Mouse (Mus musculus) v-Abl transformed pro-B cells (cell line): ENCODE results near the gene Ddx55.

ENCODE experiments used
- in situ Hi-C, 2 experiments: fragments of 400-800 bp; cut with MboI; formaldehyde crosslinking; loops; one replicate each; pipeline ENCODE4 v1.15.1; 2025; ENCODE audit not compliant: unreplicated experiment in 2 of 2

The Ddx55 gene

DNA sequence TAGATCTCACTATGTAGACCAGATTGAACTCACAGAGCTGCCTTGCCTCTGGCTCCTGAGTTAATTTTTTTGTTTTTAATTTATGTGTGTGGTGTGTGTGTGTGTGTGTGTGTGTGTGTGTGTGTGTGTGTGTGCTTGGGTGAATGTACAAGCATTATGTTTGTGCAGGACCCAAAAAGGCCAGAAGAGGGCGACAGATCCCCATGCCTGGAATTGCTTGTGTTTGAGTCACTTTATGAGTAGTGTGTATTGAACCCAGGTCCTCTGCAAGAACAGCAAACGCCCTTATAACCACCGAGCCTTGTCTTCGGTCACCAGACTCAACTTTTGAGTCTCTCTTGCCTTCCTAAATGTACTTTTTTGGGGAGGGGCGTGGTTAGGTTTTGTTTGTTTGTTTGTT is 49.7 kb downstream of the Ddx55 start:
- in situ Hi-C loops = no loop called here

DNA sequence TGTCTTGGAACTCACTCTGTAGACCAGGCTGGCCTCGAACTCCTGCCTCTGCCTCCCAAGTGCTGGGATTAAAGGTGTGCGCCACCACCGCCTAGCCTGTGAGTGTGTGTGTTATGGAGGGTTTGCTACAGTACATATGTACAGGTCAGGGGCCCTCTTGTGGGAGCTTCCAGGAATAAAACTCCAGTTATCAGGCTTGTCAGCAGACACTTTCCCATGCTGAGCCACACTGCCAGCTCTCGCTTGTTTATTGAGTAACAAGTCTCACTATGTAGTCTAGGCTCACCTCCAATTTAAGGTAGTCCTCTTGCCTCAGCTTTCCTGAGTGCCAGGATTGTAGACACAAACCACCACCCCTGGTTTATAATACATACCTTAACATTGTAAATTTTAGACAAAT is 51.6 kb downstream of the Ddx55 start:
- in situ Hi-C loops = no loop called here

DNA sequence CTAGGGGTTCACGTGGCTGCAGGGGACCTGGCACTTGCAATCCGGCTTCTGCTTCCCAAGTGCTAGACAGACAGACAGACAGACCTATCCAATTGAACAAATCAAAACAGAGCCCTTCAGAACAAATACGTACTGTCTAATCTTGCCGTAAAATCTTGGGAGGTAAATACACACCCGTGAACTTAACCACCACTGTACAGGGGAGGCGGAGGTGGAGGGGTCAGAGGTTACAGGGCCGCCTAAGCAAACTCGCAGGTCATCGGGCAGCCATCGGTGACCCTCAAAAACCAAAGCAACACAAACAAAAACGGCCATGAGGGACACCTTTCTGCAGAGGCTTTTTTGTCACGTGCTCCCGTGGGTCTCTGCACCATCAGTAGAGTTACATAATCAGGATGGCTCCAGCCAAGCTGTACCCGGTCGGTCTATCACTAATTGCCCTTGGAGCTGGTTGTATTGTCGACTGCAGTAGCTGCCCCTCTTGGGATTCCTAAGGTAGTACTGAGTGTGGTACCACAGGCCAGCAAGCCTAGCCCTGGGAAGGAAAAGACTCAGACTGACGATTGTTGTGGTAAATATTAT is 52.5 kb downstream of the Ddx55 start:
- in situ Hi-C loops = no loop called here

DNA sequence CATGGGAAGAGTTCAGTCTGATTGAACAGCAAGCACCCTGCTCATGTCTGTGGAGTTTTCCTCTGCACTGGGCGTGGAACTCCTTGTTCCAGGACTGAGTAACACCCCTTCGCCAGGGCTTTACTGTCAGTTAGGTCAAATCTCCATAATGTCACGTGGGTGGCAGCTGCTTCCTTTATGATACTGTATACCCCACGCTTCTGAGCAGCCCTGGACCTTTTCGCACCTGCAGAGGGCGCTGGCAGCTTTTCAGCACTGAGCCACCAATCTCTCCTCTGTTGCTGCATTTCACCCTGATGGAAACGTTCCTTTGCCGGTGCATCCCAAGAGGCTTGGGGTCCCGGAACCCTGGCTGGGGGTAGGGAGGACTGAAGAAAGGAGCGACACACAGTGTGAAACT is 58.3 kb downstream of the Ddx55 start:
- in situ Hi-C loops = no loop called here

DNA sequence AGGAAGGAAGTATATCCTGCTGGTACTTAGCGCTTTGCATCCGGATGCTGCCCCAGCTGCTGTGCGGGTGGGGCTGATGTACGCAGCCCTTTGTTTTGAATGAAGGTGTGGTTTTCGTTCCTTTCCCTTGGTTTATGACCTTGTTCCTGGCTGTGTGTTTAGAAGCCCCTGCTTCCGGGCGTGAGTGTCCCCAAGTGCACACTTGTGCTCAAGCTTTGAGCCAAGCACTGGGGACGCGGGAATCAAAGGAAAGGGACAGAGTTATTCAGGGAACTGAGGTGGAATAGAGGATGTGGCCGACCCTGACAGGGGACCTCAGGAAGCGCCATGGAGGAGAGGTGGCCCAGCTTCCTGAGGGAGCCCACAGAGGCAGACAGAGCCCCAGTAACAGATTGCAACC is 62.0 kb downstream of the Ddx55 start:
- in situ Hi-C loops = no loop called here

DNA sequence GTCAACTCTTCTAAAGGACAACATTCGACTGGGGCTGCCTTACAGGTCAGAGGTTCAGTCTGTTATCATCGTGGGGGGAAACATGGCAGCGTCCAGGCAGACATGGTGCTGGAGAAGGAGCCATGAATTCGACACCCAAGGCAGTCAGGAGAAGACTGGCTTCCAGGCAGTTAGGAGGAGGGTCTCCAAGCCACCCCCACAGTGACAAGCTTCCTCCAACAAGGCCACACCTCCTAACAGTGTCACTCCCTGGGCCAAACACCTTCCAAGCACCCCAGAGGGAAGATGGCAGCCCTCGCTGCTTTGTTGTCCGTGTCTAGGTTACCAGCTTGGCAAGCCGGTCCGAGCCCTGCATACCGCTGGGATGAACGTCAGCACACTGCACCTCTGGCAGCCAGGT is 66.0 kb downstream of the Ddx55 start:
- in situ Hi-C loops = no loop called here
